Mouse (Mus musculus): ENCODE results near the gene Islr2. TPM values are rescaled to one million over a fixed set of nuclear protein-coding genes. Genes with fewer than 3 reads are reported as not detected.
"Not testable (repeated sequence)": the region's sequence is repeated elsewhere in the genome, so short reads cannot be mapped to it uniquely, and the experiment has no call there.

The Islr2 gene
- 28.3 TPM in 2 replicates for polyA plus RNA-seq (2012; rRNA removed)

GRCm38 (mm10) chr9:58203516-58204447, at the start of gene Islr2, which contains the start of gene Islr:
TSS of gene Islr2 (minus strand) at chr9:58204319.
TSS of gene Islr (minus strand) at chr9:58204306.
- Histone ChIP-seq H3K27ac (ENCODE audit: insufficient read depth, low read length) (no peak within 1 kb of the TSS), H3K4me1 (ENCODE audit: control insufficient read depth, insufficient read depth, low read length) (no peaks in the 10 kb centered on the region), H3K4me3 (ENCODE audit: insufficient read depth, low read length) (peak within 1 kb of the TSS; percentile 13)
- no peak for TF ChIP-seq POLR2A (IDR thresholded peaks at IDR 0.05; ENCODE audit: extremely low read depth, insufficient read depth, low read length)
- peak; percentile 41; the same call in 1 of the 2 replicates for TF ChIP-seq CTCF (IDR thresholded peaks at IDR 0.05; ENCODE audit: extremely low read depth, insufficient read depth, low read length)

- not testable (repeated sequence) for H3K27ac ChIP-seq (ENCODE audit: insufficient read depth, low read length); H3K4me1 ChIP-seq (ENCODE audit: control insufficient read depth, insufficient read depth, low read length)
- peak overlapping the region; percentile 54 for H3K4me3 ChIP-seq (ENCODE audit: insufficient read depth, low read length)
These were observed 49.6 kb upstream of the Islr2 start for GRCm38 (mm10) chr9:58253805-58254122.

- peak within 1 kb of the TSS; percentile 54 for H3K4me3 ChIP-seq (ENCODE audit: insufficient read depth, low read length)
- H3K4me1 ChIP-seq (ENCODE audit: control insufficient read depth, insufficient read depth, low read length): no peaks in the 10 kb centered on the region
- TF ChIP-seq POLR2A (IDR thresholded peaks at IDR 0.05; ENCODE audit: extremely low read depth, insufficient read depth, low read length): peak; percentile 87
- peak; percentile 84 for TF ChIP-seq CTCF (IDR thresholded peaks at IDR 0.05; ENCODE audit: extremely low read depth, insufficient read depth, low read length)
- no peak within 1 kb of the TSS for H3K27ac ChIP-seq (ENCODE audit: insufficient read depth, low read length)
These were observed 49.1 kb upstream of the Islr2 start, which contains the start of gene Stoml1 for GRCm38 (mm10) chr9:58253033-58253804. TSS of gene Stoml1 (plus strand) at chr9:58253164.

- not testable (repeated sequence) for H3K4me3 ChIP-seq (ENCODE audit: insufficient read depth, low read length); H3K4me1 ChIP-seq (ENCODE audit: control insufficient read depth, insufficient read depth, low read length); H3K27ac ChIP-seq (ENCODE audit: insufficient read depth, low read length)
These were observed 46.6 kb upstream of the Islr2 start for GRCm38 (mm10) chr9:58250730-58251129.

- TF ChIP-seq POLR2A (IDR thresholded peaks at IDR 0.05; ENCODE audit: extremely low read depth, insufficient read depth, low read length): no peak
- TF ChIP-seq CTCF (IDR thresholded peaks at IDR 0.05; ENCODE audit: extremely low read depth, insufficient read depth, low read length): no peak
- H3K4me3 ChIP-seq (ENCODE audit: insufficient read depth, low read length): no peak overlapping the region
- H3K4me1 ChIP-seq (ENCODE audit: control insufficient read depth, insufficient read depth, low read length): no peaks in the 10 kb centered on the region; the same call in 1 of the 2 replicates
- no peak overlapping the region for H3K27ac ChIP-seq (ENCODE audit: insufficient read depth, low read length)
These were observed 46.2 kb upstream of the Islr2 start for GRCm38 (mm10) chr9:58250322-58250721.

GRCm38 (mm10) chr9:58249592-58250192, 45.6 kb upstream of the Islr2 start, which contains the start of gene Pml:
TSS of gene Pml (minus strand) at chr9:58249786.
- peak within 1 kb of the TSS; percentile 60 for H3K4me3 ChIP-seq (ENCODE audit: insufficient read depth, low read length)
- TF ChIP-seq CTCF (IDR thresholded peaks at IDR 0.05; ENCODE audit: extremely low read depth, insufficient read depth, low read length): 0 out of 2 replicates have a peak, but pooled peaks have one; percentile 13
- peak; percentile 43; the same call in 1 of the 2 replicates for TF ChIP-seq POLR2A (IDR thresholded peaks at IDR 0.05; ENCODE audit: extremely low read depth, insufficient read depth, low read length)
- no peak within 1 kb of the TSS; the same call in 1 of the 2 replicates for H3K27ac ChIP-seq (ENCODE audit: insufficient read depth, low read length)
- H3K4me1 ChIP-seq (ENCODE audit: control insufficient read depth, insufficient read depth, low read length): no peaks in the 10 kb centered on the region; the same call in 1 of the 2 replicates

GRCm38 (mm10) chr9:58248746-58249413, 44.8 kb upstream of the Islr2 start:
- Histone ChIP-seq H3K4me3 (ENCODE audit: insufficient read depth, low read length) (peak overlapping the region; percentile 60), H3K4me1 (ENCODE audit: control insufficient read depth, insufficient read depth, low read length) (no peaks in the 10 kb centered on the region; the same call in 1 of the 2 replicates), H3K27ac (ENCODE audit: insufficient read depth, low read length) (no peak overlapping the region)
- TF ChIP-seq POLR2A (IDR thresholded peaks at IDR 0.05; ENCODE audit: extremely low read depth, insufficient read depth, low read length): no peak
- TF ChIP-seq CTCF (IDR thresholded peaks at IDR 0.05; ENCODE audit: extremely low read depth, insufficient read depth, low read length): no peak

GRCm38 (mm10) chr9:58247064-58247759, 43.1 kb upstream of the Islr2 start:
- Histone ChIP-seq H3K4me1 (ENCODE audit: control insufficient read depth, insufficient read depth, low read length) (peaks cover 5% of the 10 kb centered on the region), H3K27ac (ENCODE audit: insufficient read depth, low read length) (no peak overlapping the region), H3K4me3 (ENCODE audit: insufficient read depth, low read length) (no peak overlapping the region)
- TF ChIP-seq CTCF (IDR thresholded peaks at IDR 0.05; ENCODE audit: extremely low read depth, insufficient read depth, low read length) (peak; percentile 66), POLR2A (IDR thresholded peaks at IDR 0.05; ENCODE audit: extremely low read depth, insufficient read depth, low read length) (0 out of 2 replicates have a peak, but pooled peaks have one; percentile 14)

Data from cortical plate, adult 2 months (tissue).